Mouse (Mus musculus) E14TG2a.4 (cell line): ENCODE measurements at regions not wholly inside any gene's neighbourhood (a gene's known extent, or its start where the extent isn't known, plus 50 kb on each side); places are given as distances from the start of the nearest gene placed in this dataset.

ENCODE experiments used
- CTCF ChIP-seq: conservative IDR thresholded peaks from 2 replicates; pipeline ENCODE4 v1.5.1; 2014; ENCODE audit warnings: low read length
- POU5F1 ChIP-seq: IDR thresholded peaks from 2 replicates; pipeline ENCODE4 v1.6.1; 2014; ENCODE audit warnings: low read length, borderline replicate concordance

DNA sequence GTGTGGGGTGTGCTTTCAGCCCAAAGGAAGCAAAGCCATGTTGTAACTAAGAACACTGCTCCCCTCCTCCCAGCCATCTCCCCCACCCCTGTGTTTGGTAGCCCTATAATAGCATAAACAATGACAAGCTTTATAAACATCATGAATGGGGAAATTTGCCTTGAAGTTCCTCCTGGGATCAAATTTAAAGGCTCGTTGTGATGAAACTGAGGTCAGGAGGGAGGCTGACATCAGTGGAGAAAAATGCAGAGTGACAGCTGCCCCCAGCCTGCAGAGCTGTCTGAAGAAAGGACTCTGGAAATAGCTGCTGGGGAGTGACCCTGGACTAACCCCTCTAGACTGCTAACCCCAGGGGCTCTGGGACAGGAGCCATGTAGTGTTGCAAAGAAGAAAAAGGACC lies 169.2 kb downstream of the 9530068E07Rik start:
- TF ChIP-seq CTCF = no peak
- no peak for TF ChIP-seq POU5F1
